Mouse (Mus musculus): ENCODE results near the gene 4930451I11Rik. TPM values are rescaled to one million over a fixed set of nuclear protein-coding genes. Genes with fewer than 3 reads are reported as not detected.

4930451I11Rik gene
- total RNA-seq, 1 experiment = not detected

- Histone ChIP-seq H3K4me1 (ENCODE audit: control insufficient read depth in 2 of 2, insufficient read depth in 2 of 2, low read length in 2 of 2, poor library complexity in 1 of 2) (peaks cover 0 to 13% of the 10 kb centered on the region in 2 experiments; a peak in 1 of 4 replicates), H3K27ac (ENCODE audit: insufficient read depth, low read depth, low read length, poor library complexity, severe bottlenecking) (peak overlapping the region; percentile 16; the same call in 1 of the 2 replicates), H3K9ac (ENCODE audit: insufficient read depth, low read depth, low read length, poor library complexity, severe bottlenecking) (0 out of 2 replicates have a peak overlapping the region, but pooled peaks have one; percentile 13), H3K9me3 (ENCODE audit: control insufficient read depth, insufficient read depth, low read depth, low read length) (no peaks in the 10 kb centered on the region), H3K4me3 (ENCODE audit: insufficient read depth in 1 of 2, low read depth in 1 of 2, low read length in 2 of 2, poor library complexity in 1 of 2, severe bottlenecking in 1 of 2) (peak overlapping the region; percentile 91 to 96; a peak in 2 of 4 replicates), H3K36me3 (ENCODE audit: control insufficient read depth, insufficient read depth, low read length, poor library complexity, severe bottlenecking) (peaks cover 34% of the 10 kb centered on the region)
- TF ChIP-seq ZNF384 (IDR thresholded peaks at IDR 0.05; ENCODE audit: low read depth, low read length) = no peak
- TF ChIP-seq CHD2 (IDR thresholded peaks at IDR 0.05; ENCODE audit: low read depth, low read length) = no peak
- no peak for TF ChIP-seq MAFK (IDR thresholded peaks at IDR 0.05; ENCODE audit: insufficient read depth, low read depth, low read length)
- no peak for TF ChIP-seq HCFC1 (IDR thresholded peaks at IDR 0.05; ENCODE audit: borderline replicate concordance, insufficient read depth, low read length)
- no peak for TF ChIP-seq ZC3H11A (IDR thresholded peaks at IDR 0.05; ENCODE audit: borderline replicate concordance, low read depth, low read length)
- in situ Hi-C loops (cut with MboI; ENCODE audit: low sequenced_read_pairs in 2 of 2, unreplicated experiment in 2 of 2) = no loop called here
- no peak for DNase-seq (ENCODE audit: low read depth, low spot score)
Measured at GRCm38 (mm10) chr7:126796350-126796932, 35.0 kb downstream of the 4930451I11Rik start.

GRCm38 (mm10) chr7:126795387-126796317 is 35.8 kb downstream of the 4930451I11Rik start:
- no peak for DNase-seq (ENCODE audit: low read depth, low spot score)
- H3K9me3 ChIP-seq (ENCODE audit: control insufficient read depth, insufficient read depth, low read depth, low read length) = no peaks in the 10 kb centered on the region
- no peak overlapping the region for H3K9ac ChIP-seq (ENCODE audit: insufficient read depth, low read depth, low read length, poor library complexity, severe bottlenecking)
- TF ChIP-seq ZC3H11A (IDR thresholded peaks at IDR 0.05; ENCODE audit: borderline replicate concordance, low read depth, low read length) (no peak), MAFK (IDR thresholded peaks at IDR 0.05; ENCODE audit: insufficient read depth, low read depth, low read length) (no peak)
- H3K4me3 ChIP-seq (ENCODE audit: insufficient read depth in 1 of 2, low read depth in 1 of 2, low read length in 2 of 2, poor library complexity in 1 of 2, severe bottlenecking in 1 of 2) = peak overlapping the region in 1 of 2 experiments; percentile 91; a peak in 2 of 4 replicates
- H3K36me3 ChIP-seq (ENCODE audit: control insufficient read depth, insufficient read depth, low read length, poor library complexity, severe bottlenecking) = peaks cover 34% of the 10 kb centered on the region
- peaks cover 0 to 13% of the 10 kb centered on the region in 2 experiments; a peak in 1 of 4 replicates for H3K4me1 ChIP-seq (ENCODE audit: control insufficient read depth in 2 of 2, insufficient read depth in 2 of 2, low read length in 2 of 2, poor library complexity in 1 of 2)
- peak overlapping the region; percentile 10; the same call in 1 of the 2 replicates for H3K27ac ChIP-seq (ENCODE audit: insufficient read depth, low read depth, low read length, poor library complexity, severe bottlenecking)
- in situ Hi-C loops (cut with MboI; ENCODE audit: low sequenced_read_pairs in 2 of 2, unreplicated experiment in 2 of 2) = no loop called here

- peaks cover 44% of the 10 kb centered on the region for H3K36me3 ChIP-seq (ENCODE audit: control insufficient read depth, insufficient read depth, low read length, poor library complexity, severe bottlenecking)
- no peaks in the 10 kb centered on the region for H3K9me3 ChIP-seq (ENCODE audit: control insufficient read depth, insufficient read depth, low read depth, low read length)
- H3K4me3 ChIP-seq (ENCODE audit: insufficient read depth in 1 of 2, low read depth in 1 of 2, low read length in 2 of 2, poor library complexity in 1 of 2, severe bottlenecking in 1 of 2) = no peak overlapping the region
- H3K4me1 ChIP-seq (ENCODE audit: control insufficient read depth in 2 of 2, insufficient read depth in 2 of 2, low read length in 2 of 2, poor library complexity in 1 of 2) = peaks cover 0 to 10% of the 10 kb centered on the region in 2 experiments; a peak in 1 of 4 replicates
- in situ Hi-C loops (cut with MboI; ENCODE audit: low sequenced_read_pairs in 2 of 2, unreplicated experiment in 2 of 2) = no loop called here
- no peak overlapping the region for H3K27ac ChIP-seq (ENCODE audit: insufficient read depth, low read depth, low read length, poor library complexity, severe bottlenecking)
- no peak for TF ChIP-seq CHD2 (IDR thresholded peaks at IDR 0.05; ENCODE audit: low read depth, low read length)
- no peak for TF ChIP-seq ZNF384 (IDR thresholded peaks at IDR 0.05; ENCODE audit: low read depth, low read length)
- no peak for TF ChIP-seq MAFK (IDR thresholded peaks at IDR 0.05; ENCODE audit: insufficient read depth, low read depth, low read length)
- no peak for DNase-seq (ENCODE audit: low read depth, low spot score)
- no peak overlapping the region for H3K9ac ChIP-seq (ENCODE audit: insufficient read depth, low read depth, low read length, poor library complexity, severe bottlenecking)
Measured at GRCm38 (mm10) chr7:126794271-126794605, 37.2 kb downstream of the 4930451I11Rik start.

GRCm38 (mm10) chr7:126793456-126794270 is 37.8 kb downstream of the 4930451I11Rik start:
- in situ Hi-C loops (cut with MboI; ENCODE audit: low sequenced_read_pairs in 2 of 2, unreplicated experiment in 2 of 2) = no loop called here
- H3K36me3 ChIP-seq (ENCODE audit: control insufficient read depth, insufficient read depth, low read length, poor library complexity, severe bottlenecking) = peaks cover 50% of the 10 kb centered on the region
- no peak overlapping the region for H3K27ac ChIP-seq (ENCODE audit: insufficient read depth, low read depth, low read length, poor library complexity, severe bottlenecking)
- H3K9me3 ChIP-seq (ENCODE audit: control insufficient read depth, insufficient read depth, low read depth, low read length) = no peaks in the 10 kb centered on the region
- H3K4me3 ChIP-seq (ENCODE audit: insufficient read depth in 1 of 2, low read depth in 1 of 2, low read length in 2 of 2, poor library complexity in 1 of 2, severe bottlenecking in 1 of 2) = peak overlapping the region in 1 of 2 experiments; percentile 88; a peak in 2 of 4 replicates
- H3K9ac ChIP-seq (ENCODE audit: insufficient read depth, low read depth, low read length, poor library complexity, severe bottlenecking) = no peak overlapping the region
- H3K4me1 ChIP-seq (ENCODE audit: control insufficient read depth in 2 of 2, insufficient read depth in 2 of 2, low read length in 2 of 2, poor library complexity in 1 of 2) = peaks cover 0 to 10% of the 10 kb centered on the region in 2 experiments; a peak in 1 of 4 replicates
- no peak for TF ChIP-seq HCFC1 (IDR thresholded peaks at IDR 0.05; ENCODE audit: borderline replicate concordance, insufficient read depth, low read length)
- TF ChIP-seq CHD2 (IDR thresholded peaks at IDR 0.05; ENCODE audit: low read depth, low read length) = no peak
- TF ChIP-seq ZNF384 (IDR thresholded peaks at IDR 0.05; ENCODE audit: low read depth, low read length) = no peak
- TF ChIP-seq MAFK (IDR thresholded peaks at IDR 0.05; ENCODE audit: insufficient read depth, low read depth, low read length) = no peak
- no peak for TF ChIP-seq ZC3H11A (IDR thresholded peaks at IDR 0.05; ENCODE audit: borderline replicate concordance, low read depth, low read length)
- no peak for DNase-seq (ENCODE audit: low read depth, low spot score)

Measured in ES-E14 (cell line).